Mouse (Mus musculus) heart, embryonic 14.5 days (tissue): Measurements from ENCODE around the gene Slc38a9. TPM values are rescaled to one million over a fixed set of nuclear protein-coding genes. Genes with fewer than 3 reads are reported as not detected.
"Not testable (repeated sequence)": the region's sequence is repeated elsewhere in the genome, so short reads cannot be mapped to it uniquely, and the experiment has no call there.

Experiments
- ATAC-seq: fragments of 200-750 bp; cut with Nextera tagmentation; 2 replicates; pipeline ENCODE4 v1.8.0; 2017; ENCODE audit warnings: low read depth, moderate TSS enrichment; ENCODE audit not compliant: insufficient number of reproducible peaks, insufficient read depth, low FRiP score
- H3K27ac ChIP-seq, 2 experiments: fragments of 200-500 bp in 1 of 2; fragments of 300-500 bp in 1 of 2; sonication (generic) in 1 of 2; replicated peaks in 1 of 2; 2 replicates each; pipeline ENCODE4 v1.5.1; 2012 to 2014; ENCODE audit warnings: low read depth in 2 of 2, low read length in 2 of 2, control low read depth in 1 of 2, mild to moderate bottlenecking in 1 of 2, mixed read lengths in 1 of 2; ENCODE audit not compliant: control insufficient read depth in 1 of 2, insufficient read depth in 1 of 2
- H3K27me3 ChIP-seq: fragments of 300-500 bp; sonication (generic); 2 replicates; pipeline ENCODE4 v1.6.1; 2014; ENCODE audit warnings: mild to moderate bottlenecking, low read length, control low read depth; ENCODE audit not compliant: control insufficient read depth, insufficient read depth
- H3K36me3 ChIP-seq: fragments of 300-500 bp; sonication (generic); 2 replicates; pipeline ENCODE4 v1.6.1; 2014; ENCODE audit warnings: mild to moderate bottlenecking, control low read depth, low read length, mixed read lengths; ENCODE audit not compliant: control insufficient read depth, insufficient read depth
- H3K4me1 ChIP-seq, 2 experiments: fragments of 200-500 bp in 1 of 2; fragments of 300-500 bp in 1 of 2; sonication (generic) in 1 of 2; 2 replicates each; pipeline ENCODE4 v1.6.1; 2012 to 2014; ENCODE audit warnings: low read length in 2 of 2, control low read depth in 1 of 2, mixed read lengths in 1 of 2; ENCODE audit not compliant: control insufficient read depth in 2 of 2, insufficient read depth in 2 of 2
- H3K4me2 ChIP-seq: fragments of 300-500 bp; sonication (generic); 2 replicates; pipeline ENCODE4 v1.6.1; 2014; ENCODE audit warnings: mild to moderate bottlenecking, low read length
- H3K4me3 ChIP-seq, 2 experiments: fragments of 200-500 bp in 1 of 2; fragments of 300-500 bp in 1 of 2; sonication (generic) in 1 of 2; 2 replicates each; pipeline ENCODE4 v1.5.1; 2012 to 2014; ENCODE audit warnings: low read length in 2 of 2, mild to moderate bottlenecking in 2 of 2, control low read depth in 1 of 2, low read depth in 1 of 2, moderate library complexity in 1 of 2; ENCODE audit not compliant: control insufficient read depth in 1 of 2, insufficient read depth in 1 of 2
- H3K9ac ChIP-seq: fragments of 300-500 bp; sonication (generic); 2 replicates; pipeline ENCODE4 v1.6.1; 2014; ENCODE audit warnings: mild to moderate bottlenecking, low read length
- H3K9me3 ChIP-seq: fragments of 300-500 bp; sonication (generic); 2 replicates; pipeline ENCODE4 v1.6.1; 2016; ENCODE audit warnings: low read length, control low read depth; ENCODE audit not compliant: control insufficient read depth
- WGBS: fragments of 180-500 bp; shearing (Covaris S2); extraction: QIAGEN DNeasy Blood & Tissue Kit; methylation state at CpG from one replicate; pipeline ENCODE4 v1.1.7; 2014; 5-methylcytosine and 5-hydroxymethylcytosine counted together
- polyA plus RNA-seq: library from polyadenylated mRNA; unstranded; fragments of >200 nt; fragmentation: Nextera tagmentation; extraction: Ambion mirVana; gene quantifications from 2 replicates; pipeline ENCODE4 v1.2.1, GENCODE M21; 2014

Slc38a9 gene
- polyA plus RNA-seq, 1 experiment from 2014 or later = 13.1 TPM

- 94% methylated on average over 15 of the region's 15 CpGs for WGBS
- Histone ChIP-seq H3K4me1 (no peaks in the 10 kb centered on the region), H3K9me3 (no peaks in the 10 kb centered on the region), H3K27ac (no peak overlapping the region), H3K9ac (no peak overlapping the region), H3K4me2 (no peak overlapping the region), H3K27me3 (no peaks in the 10 kb centered on the region), H3K4me3 (no peak overlapping the region), H3K36me3 (0 out of 2 replicates have a peak, but pooled peaks cover 5% of the 10 kb centered on the region)
- no peak for ATAC-seq
Observed at GRCm38 (mm10) chr13:112720078-112720736, 59.7 kb downstream of the Slc38a9 start.

- no peak overlapping the region for H3K4me3 ChIP-seq
- H3K27ac ChIP-seq = peak overlapping the region; percentile 27 to 55; a peak in 2 of 4 replicates
- peaks cover 10% of the 10 kb centered on the region; the same call in 1 of the 2 replicates for H3K36me3 ChIP-seq
- no peak overlapping the region for H3K4me2 ChIP-seq
- H3K9me3 ChIP-seq = no peaks in the 10 kb centered on the region
- no peak overlapping the region for H3K9ac ChIP-seq
- no peaks in the 10 kb centered on the region for H3K4me1 ChIP-seq
- H3K27me3 ChIP-seq = no peaks in the 10 kb centered on the region
- no peak for ATAC-seq
- whole genome bisulfite sequencing = 61% methylated on average over 9 of the region's 9 CpGs
Observed at GRCm38 (mm10) chr13:112721946-112722729, 61.6 kb downstream of the Slc38a9 start.

GRCm38 (mm10) chr13:112724260-112724659 lies 63.7 kb downstream of the Slc38a9 start:
- not testable (repeated sequence) for H3K9ac ChIP-seq, ATAC-seq, H3K9me3 ChIP-seq, H3K4me3 ChIP-seq, H3K4me1 ChIP-seq, H3K4me2 ChIP-seq, H3K27me3 ChIP-seq, H3K27ac ChIP-seq
- peaks cover 13% of the 10 kb centered on the region; the same call in 1 of the 2 replicates for H3K36me3 ChIP-seq

- H3K36me3 ChIP-seq = peaks cover 12% of the 10 kb centered on the region; the same call in 1 of the 2 replicates
- ATAC-seq = no peak
- H3K4me1 ChIP-seq = no peaks in the 10 kb centered on the region
- WGBS = 58% methylated on average over 3 of the region's 3 CpGs
- no peak overlapping the region for H3K9ac ChIP-seq
- H3K4me3 ChIP-seq = no peak overlapping the region
- H3K9me3 ChIP-seq = no peaks in the 10 kb centered on the region
- no peaks in the 10 kb centered on the region for H3K27me3 ChIP-seq
- H3K4me2 ChIP-seq = no peak overlapping the region
- no peak overlapping the region for H3K27ac ChIP-seq
Observed at GRCm38 (mm10) chr13:112726002-112726401, 65.5 kb downstream of the Slc38a9 start.

- peaks cover 10% of the 10 kb centered on the region; the same call in 1 of the 2 replicates for H3K36me3 ChIP-seq
- H3K27ac ChIP-seq = no peak overlapping the region
- no peaks in the 10 kb centered on the region for H3K4me1 ChIP-seq
- WGBS = 87% methylated on average over 12 of the region's 12 CpGs
- no peak overlapping the region for H3K4me3 ChIP-seq
- no peak for ATAC-seq
- H3K27me3 ChIP-seq = no peaks in the 10 kb centered on the region
- H3K9ac ChIP-seq = no peak overlapping the region
- H3K4me2 ChIP-seq = no peak overlapping the region
- no peaks in the 10 kb centered on the region for H3K9me3 ChIP-seq
Observed at GRCm38 (mm10) chr13:112733311-112733710, 72.8 kb downstream of the Slc38a9 start.

GRCm38 (mm10) chr13:112734906-112735713 lies 74.6 kb downstream of the Slc38a9 start:
- ATAC-seq = no peak

GRCm38 (mm10) chr13:112736407-112736806 lies 75.9 kb downstream of the Slc38a9 start:
- Histone ChIP-seq H3K4me2 (no peak overlapping the region), H3K27me3 (no peaks in the 10 kb centered on the region), H3K36me3 (peaks cover 7% of the 10 kb centered on the region; the same call in 1 of the 2 replicates), H3K4me3 (no peak overlapping the region), H3K9ac (no peak overlapping the region), H3K4me1 (no peaks in the 10 kb centered on the region), H3K27ac (no peak overlapping the region), H3K9me3 (no peaks in the 10 kb centered on the region)
- no peak for ATAC-seq
- WGBS = 91% methylated on average over 10 of the region's 10 CpGs

More at GRCm38 (mm10) chr13:112734906-112735713, 74.6 kb downstream of the Slc38a9 start:
- WGBS = 74% methylated on average over 14 of the region's 14 CpGs
- Histone ChIP-seq H3K27me3 (no peaks in the 10 kb centered on the region), H3K4me3 (no peak overlapping the region), H3K27ac (no peak overlapping the region), H3K36me3 (peaks cover 10% of the 10 kb centered on the region; the same call in 1 of the 2 replicates), H3K4me1 (no peaks in the 10 kb centered on the region), H3K4me2 (no peak overlapping the region), H3K9ac (no peak overlapping the region), H3K9me3 (no peaks in the 10 kb centered on the region)
